Mouse (Mus musculus): Measurements from ENCODE around the gene Nlrp9b.

GRCm38 (mm10) chr7:19949996-19950395 lies 41.3 kb upstream of the Nlrp9b start:
- no peak for TF ChIP-seq CTCF (IDR thresholded peaks at IDR 0.05; ENCODE audit: low read depth, low read length)
- no peak for TF ChIP-seq POLR2A (IDR thresholded peaks at IDR 0.05; ENCODE audit: borderline replicate concordance, low read depth, low read length)

All from bone marrow macrophage, adult 2 months (primary cell).